Comparison of ENCODE assay signal across 8 mouse cellular contexts in genomic region chr9:44134101-44134850, GRCm38 (mm10). TPM values are rescaled to one million over a fixed set of nuclear protein-coding genes. Genes with fewer than 3 reads are reported as not detected.
DNase-seq lines count a peak whose midpoint lies in the region; ATAC-seq and TF ChIP-seq lines count a peak whose summit lies in the region.

TSS of gene Mcam (plus strand) at chr9:44134469.

- peak; percentile 44 for DNase-seq in CD4-positive helper T cell, adult 2 months (ENCODE audit: low read depth, low spot score)
- peak; percentile 81 to 92 for DNase-seq in adrenal gland, adult (ENCODE audit: inconsistent age in 2 of 2, low spot score in 1 of 2)
- peak; percentile 79 for DNase-seq in embryo, embryonic 11 days
- peak; percentile 56 to 58 for DNase-seq in heart, adult 9 months (ENCODE audit: low spot score in 2 of 2)
- DNase-seq in kidney, adult 9 months = peak; percentile 77

- peaks cover 82% of the 10 kb centered on the region for H3K27me3 ChIP-seq in liver, embryonic 15.5 days

- no peak within 1 kb of the TSS for H3K27ac ChIP-seq in liver, embryonic 15.5 days (replicated peaks)
- H3K27ac ChIP-seq in olfactory bulb, adult 2 months (ENCODE audit: insufficient read depth, low read depth, low read length) = no peak within 1 kb of the TSS

- peak within 1 kb of the TSS; percentile 1; the same call in 1 of the 2 replicates for H3K9ac ChIP-seq in liver, embryonic 15.5 days

- H3K4me2 ChIP-seq in liver, embryonic 15.5 days = peak within 1 kb of the TSS; percentile 69

- H3K9me3 ChIP-seq in liver, embryonic 15.5 days (replicated peaks) = no peaks in the 10 kb centered on the region

- ATAC-seq in liver, embryonic 15.5 days (ENCODE audit: insufficient read depth) = no peak
- no peak for ATAC-seq in activated CD4-positive, CD25-positive, alpha-beta regulatory T cell, adult 4 months

- no peaks in the 10 kb centered on the region for H3K36me3 ChIP-seq in liver, embryonic 15.5 days (replicated peaks)

- TF ChIP-seq CTCF in olfactory bulb, adult 2 months (IDR thresholded peaks at IDR 0.05; ENCODE audit: insufficient read depth, low read depth, low read length) = no peak

- TF ChIP-seq POLR2A in olfactory bulb, adult 2 months (IDR thresholded peaks at IDR 0.05; ENCODE audit: insufficient read depth, low read depth, low read length) = no peak

- H3K4me1 ChIP-seq in liver, embryonic 15.5 days (replicated peaks) = peaks cover 31% of the 10 kb centered on the region
- H3K4me1 ChIP-seq in olfactory bulb, adult 2 months (ENCODE audit: control insufficient read depth, insufficient read depth, low read length) = peaks cover 40% of the 10 kb centered on the region

- peak within 1 kb of the TSS; percentile 51 for H3K4me3 ChIP-seq in liver, embryonic 15.5 days (replicated peaks)
- H3K4me3 ChIP-seq in olfactory bulb, adult 2 months (ENCODE audit: insufficient read depth, low read depth, low read length) = peak within 1 kb of the TSS; percentile 35

- 3% methylated on average over 54 of the region's 55 CpGs for WGBS in liver, embryonic 15.5 days (ENCODE audit: insufficient replicate concordance)
- WGBS in olfactory bulb, adult 2 months = 2% methylated on average over 55 of the region's 55 CpGs

RNA-seq across cellular contexts. Expression of gene Mcam, which starts in this region (rescaled TPM):
- polyA plus RNA-seq in liver, embryonic 15.5 days (2015; fragmentation: Nextera tagmentation; extraction: Ambion mirVana) = 4.4 and 4.8 TPM in 2 replicates
- not detected in 2 replicates for polyA plus RNA-seq in olfactory bulb, adult 2 months (2012; ENCODE audit: insufficient read depth, insufficient read length, low replicate concordance, missing spikeins)
- under 1 TPM in 1 of 2 experiments, not detected in 1; 0.16 TPM for polyA plus RNA-seq in activated CD4-positive, CD25-positive, alpha-beta regulatory T cell, adult 4 months (2017; shearing (Covaris generic))
